Mouse (Mus musculus) liver, embryonic 14.5 days (tissue): Measurements from ENCODE around the gene Syne3.
A peak's percentile ranks its signal among the peaks of the same experiment; 100 is the strongest.

Experiments
- CTCF ChIP-seq: IDR thresholded peaks from 2 replicates; pipeline ENCODE4 v1.5.1; 2016; ENCODE audit warnings: antibody characterized with exemption, low read depth, control low read depth
- EP300 ChIP-seq: IDR thresholded peaks from 2 replicates; pipeline ENCODE4 v1.6.1; 2016; ENCODE audit warnings: antibody characterized with exemption, low read depth

DNA sequence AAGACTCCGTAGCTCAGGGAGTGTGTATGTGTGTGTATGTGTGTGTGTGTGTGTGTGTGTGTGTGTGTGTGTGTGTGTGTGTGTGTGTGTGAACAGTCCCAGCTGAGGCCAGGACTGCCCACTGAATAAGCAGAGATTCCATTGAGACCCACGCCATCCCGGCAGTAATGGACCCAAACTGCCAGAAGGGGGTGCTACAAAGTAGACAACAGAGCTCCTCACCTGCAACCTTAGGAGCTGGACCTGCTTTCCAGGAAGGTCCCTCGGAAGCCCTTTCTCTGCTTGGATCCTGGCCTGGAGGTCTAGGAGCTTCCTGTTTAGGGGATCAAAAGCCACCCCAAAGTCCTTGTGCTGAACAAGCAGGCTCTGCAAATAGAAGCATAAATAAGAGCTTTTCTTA, 55.7 kb downstream of the Syne3 start:
- peak; percentile 84 for TF ChIP-seq CTCF
- no peak for TF ChIP-seq EP300
